Mouse (Mus musculus) ES-E14 (cell line): Measurements from ENCODE around the gene Reg4. TPM values are rescaled to one million over a fixed set of nuclear protein-coding genes. Genes with fewer than 3 reads are reported as not detected.

ENCODE experiments used
- DNase-seq: peaks from one replicate; pipeline ENCODE4 v3.0.0-alpha.2; 2013; ENCODE audit warnings: low read depth, low spot score
- H3K27ac ChIP-seq: 2 replicates; pipeline ENCODE4 v1.5.1; 2012; ENCODE audit warnings: low read depth, mild to moderate bottlenecking, low read length, moderate library complexity, mixed read lengths; ENCODE audit not compliant: poor library complexity, insufficient read depth, severe bottlenecking
- H3K36me3 ChIP-seq: 2 replicates; pipeline ENCODE4 v1.6.1; 2012; ENCODE audit warnings: mild to moderate bottlenecking, low read length, moderate library complexity, mixed read lengths; ENCODE audit not compliant: control insufficient read depth, poor library complexity, insufficient read depth, severe bottlenecking
- H3K4me1 ChIP-seq, 2 experiments: fragments of 150-350 bp in 1 of 2; sonication (generic) in 1 of 2; 2 replicates each; pipeline ENCODE4 v1.6.1; 2012; ENCODE audit warnings: low read length in 2 of 2, mild to moderate bottlenecking in 1 of 2, mixed read lengths in 1 of 2; ENCODE audit not compliant: control insufficient read depth in 2 of 2, insufficient read depth in 2 of 2, poor library complexity in 1 of 2
- H3K4me3 ChIP-seq, 2 experiments: fragments of 150-350 bp in 1 of 2; sonication (generic) in 1 of 2; 2 replicates each; pipeline ENCODE4 v1.5.1; 2012; ENCODE audit warnings: low read length in 2 of 2, low read depth in 1 of 2, mild to moderate bottlenecking in 1 of 2, mixed read lengths in 1 of 2; ENCODE audit not compliant: insufficient read depth in 1 of 2, poor library complexity in 1 of 2, severe bottlenecking in 1 of 2
- H3K9ac ChIP-seq: 2 replicates; pipeline ENCODE4 v1.6.1; 2012; ENCODE audit warnings: low read depth, mild to moderate bottlenecking, low read length, mixed read lengths; ENCODE audit not compliant: poor library complexity, insufficient read depth, severe bottlenecking
- H3K9me3 ChIP-seq: fragments of 150-350 bp; sonication (generic); 2 replicates; pipeline ENCODE4 v1.6.1; 2012; ENCODE audit warnings: low read depth, mild to moderate bottlenecking, low read length; ENCODE audit not compliant: control insufficient read depth, insufficient read depth
- CHD2 ChIP-seq: IDR thresholded peaks from 2 replicates; pipeline ENCODE4 v1.6.1; 2014; ENCODE audit warnings: mild to moderate bottlenecking, low read depth, low read length, inconsistent platforms
- HCFC1 ChIP-seq: IDR thresholded peaks from 2 replicates; pipeline ENCODE4 v1.6.1; 2012; ENCODE audit warnings: low read length, inconsistent platforms, borderline replicate concordance; ENCODE audit not compliant: insufficient read depth
- MAFK ChIP-seq: IDR thresholded peaks from 2 replicates; pipeline ENCODE4 v1.6.1; 2014; ENCODE audit warnings: mild to moderate bottlenecking, low read depth, low read length, inconsistent platforms; ENCODE audit not compliant: insufficient read depth
- ZC3H11A ChIP-seq: IDR thresholded peaks from 2 replicates; pipeline ENCODE4 v1.6.1; 2012; ENCODE audit warnings: low read depth, mild to moderate bottlenecking, inconsistent platforms, low read length, borderline replicate concordance
- ZNF384 ChIP-seq: IDR thresholded peaks from 2 replicates; pipeline ENCODE4 v1.6.1; 2012; ENCODE audit warnings: low read depth, low read length, inconsistent platforms
- in situ Hi-C, 2 experiments: fragments of 600-800 bp; cut with MboI; formaldehyde crosslinking; loops; one replicate each; pipeline ENCODE4 v1.15.1; 2025; ENCODE audit warnings: low sequenced_read_pairs in 2 of 2, inconsistent platforms in 1 of 2; ENCODE audit not compliant: unreplicated experiment in 2 of 2
- total RNA-seq: library from RNA; depleted of rRNA; stranded (reverse); fragments of 300-350 nt; gene quantifications from 2 replicates; pipeline ENCODE4 v1.2.3, GENCODE M21; 2012

Gene Reg4
- total RNA-seq, 1 experiment, result not detected

- peak; percentile 39 for DNase-seq
- H3K9me3 ChIP-seq, result no peaks in the 10 kb centered on the region
- no peak overlapping the region for H3K4me3 ChIP-seq
- TF ChIP-seq ZC3H11A (peak; percentile 58; the same call in 1 of the 2 replicates), MAFK (no peak), HCFC1 (no peak), ZNF384 (peak; percentile 30; the same call in 1 of the 2 replicates), CHD2 (no peak)
- H3K9ac ChIP-seq, result no peak overlapping the region
- H3K36me3 ChIP-seq, result no peaks in the 10 kb centered on the region
- no peak overlapping the region for H3K27ac ChIP-seq
- peaks cover 2 to 4% of the 10 kb centered on the region in 2 experiments; a peak in 2 of 4 replicates for H3K4me1 ChIP-seq
- in situ Hi-C loops, result no loop called here
These were observed 2.0 kb downstream of the Reg4 start for GRCm38 (mm10) chr3:98223783-98224580.

GRCm38 (mm10) chr3:98224975-98225374 lies 3.0 kb downstream of the Reg4 start:
- TF ChIP-seq CHD2 (no peak), HCFC1 (no peak), ZNF384 (no peak), MAFK (no peak), ZC3H11A (no peak)
- H3K36me3 ChIP-seq, result no peaks in the 10 kb centered on the region
- no peak for DNase-seq
- H3K9me3 ChIP-seq, result no peaks in the 10 kb centered on the region
- H3K27ac ChIP-seq, result no peak overlapping the region
- peaks cover 2 to 4% of the 10 kb centered on the region in 2 experiments; a peak in 2 of 4 replicates for H3K4me1 ChIP-seq
- no peak overlapping the region for H3K9ac ChIP-seq
- H3K4me3 ChIP-seq, result no peak overlapping the region
- in situ Hi-C loops, result no loop called here

- TF ChIP-seq CHD2, result no peak
- TF ChIP-seq MAFK, result no peak
- TF ChIP-seq ZNF384, result no peak
- TF ChIP-seq HCFC1, result no peak
- TF ChIP-seq ZC3H11A, result no peak
- in situ Hi-C loops, result no loop called here
- no peaks in the 10 kb centered on the region for H3K9me3 ChIP-seq
- no peak overlapping the region for H3K4me3 ChIP-seq
- no peaks in the 10 kb centered on the region for H3K36me3 ChIP-seq
- no peak overlapping the region for H3K9ac ChIP-seq
- H3K27ac ChIP-seq, result no peak overlapping the region
- H3K4me1 ChIP-seq, result peaks cover 2 to 4% of the 10 kb centered on the region in 2 experiments; a peak in 2 of 4 replicates
- no peak for DNase-seq
These were observed 3.8 kb downstream of the Reg4 start for GRCm38 (mm10) chr3:98225746-98226145.

- TF ChIP-seq ZNF384, result no peak
- TF ChIP-seq MAFK, result no peak
- TF ChIP-seq HCFC1, result no peak
- no peak; the same call in none of the 2 replicates for TF ChIP-seq ZC3H11A
- TF ChIP-seq CHD2, result no peak
- Histone ChIP-seq H3K9ac (no peak overlapping the region), H3K27ac (no peak overlapping the region), H3K36me3 (no peaks in the 10 kb centered on the region), H3K9me3 (no peaks in the 10 kb centered on the region), H3K4me1 (peaks cover 2 to 4% of the 10 kb centered on the region in 2 experiments; a peak in 2 of 4 replicates), H3K4me3 (no peak overlapping the region)
- in situ Hi-C loops, result no loop called here
- peak; percentile 56 for DNase-seq
These were observed 5.1 kb downstream of the Reg4 start for GRCm38 (mm10) chr3:98226988-98227610.

- no peak for DNase-seq
- in situ Hi-C loops, result no loop called here
- no peaks in the 10 kb centered on the region for H3K9me3 ChIP-seq
- no peak overlapping the region for H3K4me3 ChIP-seq
- H3K27ac ChIP-seq, result no peak overlapping the region
- TF ChIP-seq HCFC1, result no peak
- H3K4me1 ChIP-seq, result peaks cover 0 to under 1% of the 10 kb centered on the region in 2 experiments; a peak in 1 of 4 replicates
- no peaks in the 10 kb centered on the region for H3K36me3 ChIP-seq
- H3K9ac ChIP-seq, result no peak overlapping the region
These were observed 5.8 kb downstream of the Reg4 start for GRCm38 (mm10) chr3:98227763-98228162.
